Mouse (Mus musculus) kidney, embryonic 15.5 days (tissue): ENCODE results near the gene Cog5. TPM values are rescaled to one million over a fixed set of nuclear protein-coding genes. Genes with fewer than 3 reads are reported as not detected.

Source experiments
- ATAC-seq: fragments of 200-750 bp; cut with Nextera tagmentation; replicated peaks from 2 replicates; pipeline ENCODE4 v1.8.0; 2017; ENCODE audit warnings: moderate TSS enrichment; ENCODE audit not compliant: low FRiP score
- H3K27ac ChIP-seq: fragments of 300-500 bp; sonication (generic); 2 replicates; pipeline ENCODE4 v1.5.1; 2015; ENCODE audit warnings: mild to moderate bottlenecking, inconsistent platforms
- H3K27me3 ChIP-seq: fragments of 300-500 bp; sonication (generic); 2 replicates; pipeline ENCODE4 v1.6.1; 2015; ENCODE audit warnings: inconsistent platforms
- H3K36me3 ChIP-seq: fragments of 300-500 bp; sonication (generic); 2 replicates; pipeline ENCODE4 v1.6.1; 2015; ENCODE audit warnings: inconsistent platforms
- H3K4me1 ChIP-seq: fragments of 300-500 bp; sonication (generic); 2 replicates; pipeline ENCODE4 v1.6.1; 2015; ENCODE audit warnings: inconsistent platforms
- H3K4me2 ChIP-seq: fragments of 300-500 bp; sonication (generic); 2 replicates; pipeline ENCODE4 v1.6.1; 2015; ENCODE audit warnings: moderate library complexity, mild to moderate bottlenecking, inconsistent platforms
- H3K4me3 ChIP-seq: fragments of 300-500 bp; sonication (generic); replicated peaks from 2 replicates; pipeline ENCODE4 v1.5.1; 2015; ENCODE audit warnings: mild to moderate bottlenecking, inconsistent platforms
- H3K9ac ChIP-seq: fragments of 300-500 bp; sonication (generic); 2 replicates; pipeline ENCODE4 v1.6.1; 2015; ENCODE audit warnings: mild to moderate bottlenecking, inconsistent platforms
- H3K9me3 ChIP-seq: fragments of 300-500 bp; sonication (generic); replicated peaks from 2 replicates; pipeline ENCODE4 v1.6.1; 2016; ENCODE audit warnings: inconsistent platforms
- WGBS: fragments of 180-500 bp; shearing (Covaris S2); methylation state at CpG from one replicate; pipeline ENCODE4 v1.1.7; 2015; ENCODE audit warnings: mixed read lengths; 5-methylcytosine and 5-hydroxymethylcytosine counted together
- polyA plus RNA-seq: library from polyadenylated mRNA; unstranded; fragments of >200 nt; fragmentation: Nextera tagmentation; extraction: Ambion mirVana; gene quantifications from 2 replicates; pipeline ENCODE4 v1.2.1, GENCODE M21; 2015

Gene Cog5
- polyA plus RNA-seq, 1 experiment from 2014 or later: 27.9 TPM

DNA sequence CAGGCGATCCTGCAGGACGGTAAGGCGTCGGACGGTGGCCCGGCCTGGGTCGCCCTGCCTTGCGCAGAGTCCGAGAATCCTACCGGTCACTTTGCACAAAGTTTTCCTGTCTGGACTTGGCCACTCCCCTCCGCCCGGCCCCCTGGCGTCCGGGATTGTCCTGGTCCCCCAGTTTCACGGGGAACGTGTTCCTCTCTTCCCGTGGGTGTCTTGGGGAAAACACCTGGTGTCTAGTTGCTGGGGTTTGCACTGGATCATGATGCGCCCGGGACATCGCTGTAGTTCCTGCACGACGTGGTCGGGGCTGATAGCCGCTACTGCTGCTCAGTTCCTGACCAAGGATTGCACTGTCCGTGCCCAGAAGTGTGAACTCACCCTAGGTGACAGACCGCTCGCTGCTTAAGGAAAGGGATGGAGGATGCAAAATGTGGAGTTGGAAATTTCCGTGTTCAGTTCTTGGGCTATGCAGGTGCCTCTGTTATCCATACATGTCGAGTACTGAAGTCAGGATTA is 352 bp downstream of the Cog5 start:
- WGBS: 1% methylated on average over 29 of the region's 29 CpGs
- ATAC-seq: peak; percentile 93
- no peaks in the 10 kb centered on the region for H3K27me3 ChIP-seq
- peak overlapping the region; percentile 65 for H3K4me2 ChIP-seq
- peak overlapping the region; percentile 78 for H3K9ac ChIP-seq
- peak overlapping the region; percentile 87 for H3K27ac ChIP-seq
- H3K9me3 ChIP-seq: no peaks in the 10 kb centered on the region
- peaks cover 8% of the 10 kb centered on the region for H3K4me1 ChIP-seq
- H3K4me3 ChIP-seq: peak overlapping the region; percentile 94
- peaks cover 7% of the 10 kb centered on the region for H3K36me3 ChIP-seq

DNA sequence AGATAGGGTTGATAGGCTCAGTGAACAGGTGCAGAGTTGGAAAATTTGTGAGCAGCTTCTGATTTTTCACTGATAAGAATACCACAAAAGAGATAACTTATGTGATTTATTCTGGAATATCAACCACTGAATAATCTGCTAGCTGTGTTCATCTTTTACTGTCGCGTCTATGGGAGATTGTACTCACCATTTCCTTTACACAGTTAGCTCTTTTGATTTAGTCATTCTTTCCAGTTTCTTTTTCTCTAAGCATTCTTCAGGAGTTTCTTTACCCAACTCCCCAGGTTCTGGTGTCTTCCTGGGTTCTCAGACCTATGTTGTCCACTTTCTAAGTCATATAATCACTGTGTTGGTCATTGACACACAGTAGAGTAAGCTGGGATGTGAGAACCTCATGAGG is 2.2 kb downstream of the Cog5 start:
- no peak for ATAC-seq
- Histone ChIP-seq H3K4me1 (peaks cover 8% of the 10 kb centered on the region), H3K36me3 (peaks cover under 1% of the 10 kb centered on the region; the same call in 1 of the 2 replicates), H3K4me3 (no peak overlapping the region), H3K9me3 (no peaks in the 10 kb centered on the region), H3K4me2 (no peak overlapping the region), H3K27ac (no peak overlapping the region), H3K27me3 (no peaks in the 10 kb centered on the region), H3K9ac (no peak overlapping the region)
- WGBS: 92% methylated on average over 2 of the region's 2 CpGs

GRCm38 (mm10) chr12:31665999-31666398 is 11.3 kb downstream of the Cog5 start:
- H3K4me2 ChIP-seq: no peak overlapping the region
- ATAC-seq: no peak
- H3K4me1 ChIP-seq: no peaks in the 10 kb centered on the region
- no peak overlapping the region for H3K27ac ChIP-seq
- H3K9me3 ChIP-seq: no peaks in the 10 kb centered on the region
- no peaks in the 10 kb centered on the region for H3K27me3 ChIP-seq
- H3K4me3 ChIP-seq: no peak overlapping the region
- H3K9ac ChIP-seq: no peak overlapping the region
- WGBS: 77% methylated on average over 6 of the region's 6 CpGs
- H3K36me3 ChIP-seq: peaks cover 68% of the 10 kb centered on the region

DNA sequence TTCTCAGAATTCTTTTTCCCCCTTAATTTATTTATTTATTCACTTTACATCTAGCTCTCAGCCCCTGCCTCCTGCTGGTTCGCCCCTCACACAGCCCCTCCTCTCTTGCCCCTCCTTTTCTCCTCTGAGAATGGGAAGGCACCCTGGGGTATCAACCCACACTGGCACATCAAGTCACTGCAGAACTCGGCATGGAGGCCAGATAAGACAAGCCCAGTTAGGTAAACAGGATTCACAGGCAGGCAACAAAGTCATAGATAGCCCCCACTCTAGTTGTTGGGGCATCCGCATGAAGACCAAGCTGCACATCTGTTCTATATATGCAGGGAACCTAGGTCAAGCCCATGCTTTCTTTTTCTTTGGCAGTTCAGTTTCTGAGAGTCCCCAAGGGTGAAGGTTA is 12.5 kb downstream of the Cog5 start:
- no peaks in the 10 kb centered on the region for H3K4me1 ChIP-seq
- no peak for ATAC-seq
- H3K9ac ChIP-seq: no peak overlapping the region
- H3K27me3 ChIP-seq: no peaks in the 10 kb centered on the region
- no peak overlapping the region for H3K4me2 ChIP-seq
- H3K27ac ChIP-seq: no peak overlapping the region
- H3K4me3 ChIP-seq: no peak overlapping the region
- H3K36me3 ChIP-seq: peaks cover 71% of the 10 kb centered on the region
- H3K9me3 ChIP-seq: no peaks in the 10 kb centered on the region
- 83% methylated on average over 3 of the region's 3 CpGs for WGBS

DNA sequence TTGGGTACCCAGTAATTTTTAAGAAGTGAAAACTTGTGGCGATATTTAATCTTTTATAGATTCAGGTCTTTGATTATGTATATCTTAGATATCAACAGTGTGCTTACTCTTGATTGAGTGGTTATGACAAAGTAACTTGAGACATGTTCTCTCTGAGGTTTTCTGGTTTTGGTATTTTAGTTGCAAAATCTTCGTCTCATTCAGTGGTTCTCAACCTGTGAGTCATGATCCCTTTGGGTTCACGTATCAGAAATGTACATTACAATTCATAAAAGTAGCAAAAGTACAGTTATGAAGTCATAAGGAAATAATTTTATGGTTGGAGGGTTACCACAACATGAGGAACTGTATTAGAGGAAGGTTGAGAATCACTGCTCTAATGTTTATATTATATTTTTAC is 32.0 kb downstream of the Cog5 start:
- Histone ChIP-seq H3K9ac (no peak overlapping the region), H3K9me3 (no peaks in the 10 kb centered on the region), H3K4me1 (no peaks in the 10 kb centered on the region), H3K27ac (no peak overlapping the region), H3K36me3 (0 out of 2 replicates have a peak, but pooled peaks cover 6% of the 10 kb centered on the region), H3K4me2 (no peak overlapping the region), H3K4me3 (no peak overlapping the region), H3K27me3 (no peaks in the 10 kb centered on the region)
- ATAC-seq: no peak
- WGBS: 87% methylated on average over 3 of the region's 3 CpGs

GRCm38 (mm10) chr12:31693278-31693677 is 38.6 kb downstream of the Cog5 start:
- 94% methylated on average over 1 of the region's 1 CpGs for WGBS

DNA sequence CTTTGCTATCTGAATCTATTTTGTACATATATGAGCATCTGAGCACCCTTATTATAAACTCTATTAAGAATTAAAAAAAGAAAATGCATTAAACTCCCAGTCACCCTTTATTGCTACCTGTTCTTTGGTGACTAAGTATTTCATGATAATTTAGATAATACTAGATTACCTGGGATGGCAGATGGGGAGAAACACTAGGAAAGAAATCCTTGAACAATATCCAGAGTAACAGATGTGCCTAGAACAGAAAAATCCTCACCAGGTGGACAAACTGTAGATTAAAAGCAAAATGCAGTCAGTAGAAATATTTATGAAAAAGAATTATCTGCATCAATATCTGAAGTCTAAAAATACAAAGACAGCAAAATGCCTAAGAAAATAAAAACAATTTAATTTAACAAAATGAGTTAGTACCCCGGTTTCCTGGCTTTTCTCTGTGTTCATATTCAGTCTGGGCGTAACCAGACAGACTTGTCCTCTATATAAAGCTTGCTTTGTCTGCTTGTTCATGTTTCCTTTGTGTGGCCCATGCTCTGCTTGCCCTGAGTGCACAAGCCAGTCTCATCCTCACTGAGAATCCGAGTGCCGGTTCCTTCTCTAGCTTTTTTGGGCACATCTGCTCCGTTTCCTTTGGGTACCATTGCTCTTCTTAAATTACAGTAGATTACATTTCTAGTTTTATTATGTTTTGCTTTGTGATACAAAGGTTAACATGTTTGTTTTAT is 46.1 kb downstream of the Cog5 start:
- H3K36me3 ChIP-seq: peaks cover 10% of the 10 kb centered on the region
- no peak overlapping the region for H3K9ac ChIP-seq
- ATAC-seq: no peak
- peaks cover 7% of the 10 kb centered on the region for H3K9me3 ChIP-seq
- H3K27ac ChIP-seq: no peak overlapping the region
- H3K4me3 ChIP-seq: no peak overlapping the region
- no peak overlapping the region for H3K4me2 ChIP-seq
- H3K27me3 ChIP-seq: no peaks in the 10 kb centered on the region
- no peaks in the 10 kb centered on the region for H3K4me1 ChIP-seq
- WGBS: 70% methylated on average over 5 of the region's 5 CpGs

More at GRCm38 (mm10) chr12:31693278-31693677, 38.6 kb downstream of the Cog5 start:
- no peak overlapping the region for H3K9ac ChIP-seq
- peaks cover 10% of the 10 kb centered on the region for H3K36me3 ChIP-seq
- no peak overlapping the region for H3K27ac ChIP-seq
- no peaks in the 10 kb centered on the region for H3K27me3 ChIP-seq
- H3K9me3 ChIP-seq: peaks cover 7% of the 10 kb centered on the region
- no peaks in the 10 kb centered on the region for H3K4me1 ChIP-seq
- H3K4me3 ChIP-seq: no peak overlapping the region
- H3K4me2 ChIP-seq: no peak overlapping the region
- ATAC-seq: no peak

GRCm38 (mm10) chr12:31701411-31701810 is 46.7 kb downstream of the Cog5 start:
- Histone ChIP-seq H3K27ac (no peak overlapping the region), H3K4me2 (no peak overlapping the region), H3K4me1 (no peaks in the 10 kb centered on the region), H3K36me3 (peaks cover 10% of the 10 kb centered on the region), H3K9me3 (peaks cover 7% of the 10 kb centered on the region), H3K9ac (no peak overlapping the region), H3K27me3 (no peaks in the 10 kb centered on the region), H3K4me3 (no peak overlapping the region)
- ATAC-seq: no peak
- WGBS: 76% methylated on average over 5 of the region's 5 CpGs

DNA sequence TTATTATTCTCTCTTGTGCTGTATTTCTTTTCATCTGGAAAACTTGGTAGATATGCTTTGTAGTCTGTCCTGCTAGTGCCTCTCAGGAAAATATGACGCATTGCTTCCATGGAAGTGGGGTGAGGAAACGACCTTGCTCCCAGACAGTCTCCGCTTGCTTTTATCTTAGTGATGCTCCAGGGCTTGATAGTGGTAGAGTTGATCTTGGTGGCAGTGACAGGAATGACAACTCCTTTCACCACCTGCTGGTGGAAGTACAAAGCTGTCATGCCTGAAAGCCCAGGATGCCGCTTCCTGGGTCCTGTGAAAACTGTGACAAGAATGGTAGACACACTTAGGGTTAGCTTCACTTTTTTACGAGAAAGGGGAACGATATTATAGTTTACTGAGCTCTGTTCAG is 49.2 kb downstream of the Cog5 start:
- Histone ChIP-seq H3K27me3 (no peaks in the 10 kb centered on the region), H3K4me2 (no peak overlapping the region), H3K4me1 (no peaks in the 10 kb centered on the region), H3K4me3 (no peak overlapping the region), H3K36me3 (no peaks in the 10 kb centered on the region), H3K27ac (no peak overlapping the region), H3K9ac (no peak overlapping the region), H3K9me3 (no peaks in the 10 kb centered on the region)
- no peak for ATAC-seq
- WGBS: 87% methylated on average over 6 of the region's 6 CpGs

GRCm38 (mm10) chr12:31706168-31706567 is 51.5 kb downstream of the Cog5 start:
- Histone ChIP-seq H3K27ac (no peak overlapping the region), H3K4me1 (no peaks in the 10 kb centered on the region), H3K36me3 (no peaks in the 10 kb centered on the region), H3K27me3 (no peaks in the 10 kb centered on the region), H3K4me3 (no peak overlapping the region), H3K9ac (no peak overlapping the region), H3K9me3 (no peaks in the 10 kb centered on the region), H3K4me2 (no peak overlapping the region)
- 70% methylated on average over 2 of the region's 2 CpGs for WGBS
- no peak for ATAC-seq

DNA sequence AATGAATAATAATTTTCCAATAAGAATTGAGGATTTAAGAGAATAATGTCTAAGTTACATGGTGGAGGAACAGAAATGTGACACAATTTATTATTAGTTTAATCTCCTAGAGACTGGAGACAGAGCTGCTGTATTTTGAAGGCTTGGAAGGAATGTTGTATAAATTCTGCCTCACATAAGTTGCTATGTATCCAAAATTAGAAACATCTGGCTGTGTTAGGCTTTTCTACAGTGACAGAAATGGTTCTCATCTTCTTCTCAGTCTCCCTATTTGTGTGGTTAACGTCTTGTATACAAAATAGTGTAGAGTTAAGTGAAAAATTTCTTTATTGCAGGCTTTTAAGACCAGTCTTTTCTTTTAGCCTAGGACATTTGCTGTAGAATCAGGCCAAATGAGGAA is 52.9 kb downstream of the Cog5 start:
- no peak overlapping the region for H3K9ac ChIP-seq
- H3K4me3 ChIP-seq: no peak overlapping the region
- no peaks in the 10 kb centered on the region for H3K4me1 ChIP-seq
- H3K9me3 ChIP-seq: no peaks in the 10 kb centered on the region
- no peaks in the 10 kb centered on the region for H3K27me3 ChIP-seq
- H3K4me2 ChIP-seq: no peak overlapping the region
- WGBS: 74% methylated on average over 1 of the region's 1 CpGs
- no peak for ATAC-seq
- no peaks in the 10 kb centered on the region for H3K36me3 ChIP-seq
- no peak overlapping the region for H3K27ac ChIP-seq

- no peak for ATAC-seq
Measured at GRCm38 (mm10) chr12:31709665-31710064, 55.0 kb downstream of the Cog5 start.

More at GRCm38 (mm10) chr12:31709665-31710064, 55.0 kb downstream of the Cog5 start:
- no peak overlapping the region for H3K4me2 ChIP-seq
- no peak overlapping the region for H3K4me3 ChIP-seq
- no peaks in the 10 kb centered on the region for H3K36me3 ChIP-seq
- no peak overlapping the region for H3K27ac ChIP-seq
- H3K9ac ChIP-seq: no peak overlapping the region
- no peaks in the 10 kb centered on the region for H3K27me3 ChIP-seq
- 0 out of 2 replicates have a peak, but pooled peaks cover 4% of the 10 kb centered on the region for H3K4me1 ChIP-seq
- 92% methylated on average over 6 of the region's 6 CpGs for WGBS
- H3K9me3 ChIP-seq: no peaks in the 10 kb centered on the region
